Mouse (Mus musculus): Measurements from ENCODE around the gene Ifitm5.

Ifitm5 gene

GRCm38 (mm10) chr7:140953133-140953532 is 3.0 kb upstream of the Ifitm5 start:
- DNase-seq (ENCODE audit: low read depth, low spot score): no peak
- Histone ChIP-seq H3K27me3 (ENCODE audit: control insufficient read depth, insufficient read depth, low read length, poor library complexity, severe bottlenecking) (no peaks in the 10 kb centered on the region), H3K36me3 (ENCODE audit: control insufficient read depth, insufficient read depth, low read length, poor library complexity, severe bottlenecking) (no peaks in the 10 kb centered on the region; the same call in 1 of the 2 replicates)

DNA sequence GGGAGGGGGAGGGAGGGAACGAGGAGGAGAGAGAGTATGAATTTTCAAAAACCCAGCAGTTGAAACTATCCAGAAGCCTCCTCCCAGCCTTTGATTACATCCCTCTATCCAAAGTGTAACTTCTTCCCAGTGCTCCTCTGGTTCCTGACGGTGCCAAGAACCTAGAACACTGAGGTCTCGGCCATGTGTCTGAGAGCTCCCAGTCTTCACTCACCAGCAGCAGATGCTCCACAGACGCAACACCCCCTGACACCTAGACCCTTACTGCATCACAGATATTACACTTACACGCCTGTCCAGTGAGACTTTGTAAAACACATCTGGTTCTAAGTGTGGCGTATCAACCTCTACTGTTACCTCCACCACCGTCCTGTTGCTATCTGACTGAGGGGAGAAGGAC is 2.4 kb upstream of the Ifitm5 start:
- DNase-seq (ENCODE audit: low read depth, low spot score): no peak
- H3K36me3 ChIP-seq (ENCODE audit: control insufficient read depth, insufficient read depth, low read length, poor library complexity, severe bottlenecking): no peaks in the 10 kb centered on the region; the same call in 1 of the 2 replicates
- no peaks in the 10 kb centered on the region for H3K27me3 ChIP-seq (ENCODE audit: control insufficient read depth, insufficient read depth, low read length, poor library complexity, severe bottlenecking)

GRCm38 (mm10) chr7:140951765-140952164 is 1.7 kb upstream of the Ifitm5 start:
- no peaks in the 10 kb centered on the region; the same call in 1 of the 2 replicates for H3K36me3 ChIP-seq (ENCODE audit: control insufficient read depth, insufficient read depth, low read length, poor library complexity, severe bottlenecking)

DNA sequence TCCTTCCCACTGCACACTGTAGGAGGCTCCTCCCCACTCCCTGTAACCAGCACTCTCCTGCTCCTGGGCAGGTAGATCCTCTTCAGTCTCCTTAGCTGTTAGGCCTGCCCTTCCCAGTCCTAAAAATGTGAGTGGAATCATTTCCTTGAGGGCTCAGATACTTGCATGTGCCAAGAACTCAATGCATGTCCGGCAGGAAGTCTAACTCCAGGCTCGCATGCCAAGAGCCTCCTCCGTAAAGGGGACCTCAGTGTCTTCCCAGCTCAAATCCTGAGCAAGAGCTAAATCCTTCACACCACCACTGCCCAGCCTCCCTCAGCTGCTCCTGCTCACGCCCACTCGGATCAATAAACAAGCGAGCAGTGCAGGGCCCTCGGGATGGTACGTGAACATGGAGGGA is 960 bp upstream of the Ifitm5 start:
- Histone ChIP-seq H3K36me3 (ENCODE audit: control insufficient read depth, insufficient read depth, low read length, poor library complexity, severe bottlenecking) (no peaks in the 10 kb centered on the region; the same call in 1 of the 2 replicates), H3K27me3 (ENCODE audit: control insufficient read depth, insufficient read depth, low read length, poor library complexity, severe bottlenecking) (no peaks in the 10 kb centered on the region)
- no peak for DNase-seq (ENCODE audit: low read depth, low spot score)

More at GRCm38 (mm10) chr7:140951765-140952164, 1.7 kb upstream of the Ifitm5 start:
- no peak for DNase-seq (ENCODE audit: low read depth, low spot score)
- no peaks in the 10 kb centered on the region for H3K27me3 ChIP-seq (ENCODE audit: control insufficient read depth, insufficient read depth, low read length, poor library complexity, severe bottlenecking)

- Histone ChIP-seq H3K36me3 (ENCODE audit: control insufficient read depth, insufficient read depth, low read length, poor library complexity, severe bottlenecking) (no peaks in the 10 kb centered on the region; the same call in 1 of the 2 replicates), H3K27me3 (ENCODE audit: control insufficient read depth, insufficient read depth, low read length, poor library complexity, severe bottlenecking) (no peaks in the 10 kb centered on the region)
- DNase-seq (ENCODE audit: low read depth, low spot score): no peak
These were observed 836 bp downstream of the Ifitm5 start for GRCm38 (mm10) chr7:140949255-140949654.

DNA sequence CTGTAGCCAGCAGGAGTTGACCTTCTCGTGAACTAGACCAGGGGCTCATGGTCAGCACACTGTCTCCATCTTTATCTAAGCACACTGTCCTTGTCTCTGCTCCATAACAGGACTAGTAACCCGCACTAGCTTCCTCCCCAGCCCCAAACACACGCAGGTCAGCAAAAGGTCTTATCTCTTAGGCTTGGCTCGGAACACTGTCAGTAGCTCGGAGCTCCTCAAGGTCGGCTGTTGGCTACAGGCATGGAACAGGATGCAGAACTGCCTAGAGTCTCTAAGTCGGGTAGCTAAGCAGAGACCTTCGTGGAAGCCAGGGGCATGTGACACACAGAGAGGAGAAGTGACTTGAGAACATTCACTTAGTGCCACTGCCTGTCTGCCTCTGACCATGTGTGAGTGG is 1.9 kb downstream of the Ifitm5 start:
- Histone ChIP-seq H3K36me3 (ENCODE audit: control insufficient read depth, insufficient read depth, low read length, poor library complexity, severe bottlenecking) (no peaks in the 10 kb centered on the region; the same call in 1 of the 2 replicates), H3K27me3 (ENCODE audit: control insufficient read depth, insufficient read depth, low read length, poor library complexity, severe bottlenecking) (no peaks in the 10 kb centered on the region)
- DNase-seq (ENCODE audit: low read depth, low spot score): no peak

DNA sequence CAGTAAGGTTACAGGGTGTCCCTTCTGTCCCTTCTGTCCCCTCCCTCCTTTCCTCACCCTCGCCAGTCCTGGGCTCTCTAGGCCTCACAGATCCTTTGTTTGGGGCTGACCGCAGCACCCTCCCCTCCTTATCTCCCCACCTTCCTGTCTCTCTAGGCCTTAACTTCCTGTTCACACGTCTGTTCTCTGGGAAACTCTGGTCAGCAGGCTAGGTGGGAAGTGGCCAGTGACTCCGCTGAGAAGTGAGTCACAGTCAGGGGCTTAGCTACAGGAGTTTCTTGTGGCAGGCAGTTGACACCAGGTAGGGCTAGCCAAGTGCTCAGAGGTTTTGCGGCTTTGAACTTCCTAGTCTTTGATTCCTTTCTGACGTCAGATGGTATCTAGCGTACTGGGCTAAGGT is 3.1 kb downstream of the Ifitm5 start:
- no peaks in the 10 kb centered on the region for H3K27me3 ChIP-seq (ENCODE audit: control insufficient read depth, insufficient read depth, low read length, poor library complexity, severe bottlenecking)
- no peaks in the 10 kb centered on the region; the same call in 1 of the 2 replicates for H3K36me3 ChIP-seq (ENCODE audit: control insufficient read depth, insufficient read depth, low read length, poor library complexity, severe bottlenecking)
- peak; percentile 53 for DNase-seq (ENCODE audit: low read depth, low spot score)

DNA sequence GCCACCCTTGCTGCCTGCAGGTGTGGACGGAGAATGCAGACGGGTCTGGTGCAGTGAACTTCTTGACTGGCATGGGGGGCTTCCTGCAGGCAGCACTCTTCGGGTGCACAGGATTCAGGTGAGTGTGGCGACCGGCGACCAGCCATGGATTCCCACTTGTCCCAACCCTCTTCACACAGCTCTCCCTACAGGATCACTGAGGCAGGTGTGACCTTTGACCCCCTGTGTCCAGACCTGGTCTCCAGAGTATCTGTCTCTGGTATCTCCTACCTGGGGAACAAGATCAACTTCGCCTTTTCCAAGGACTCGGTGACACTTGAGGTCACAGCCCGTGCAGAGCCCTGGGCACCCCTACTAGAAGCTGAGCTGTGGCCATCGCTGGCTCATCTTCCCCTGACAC is 3.8 kb downstream of the Ifitm5 start:
- H3K36me3 ChIP-seq (ENCODE audit: control insufficient read depth, insufficient read depth, low read length, poor library complexity, severe bottlenecking): no peaks in the 10 kb centered on the region; the same call in 1 of the 2 replicates
- no peak for DNase-seq (ENCODE audit: low read depth, low spot score)
- no peaks in the 10 kb centered on the region for H3K27me3 ChIP-seq (ENCODE audit: control insufficient read depth, insufficient read depth, low read length, poor library complexity, severe bottlenecking)

GRCm38 (mm10) chr7:140945247-140945646 is 4.8 kb downstream of the Ifitm5 start:
- Histone ChIP-seq H3K36me3 (ENCODE audit: control insufficient read depth, insufficient read depth, low read length, poor library complexity, severe bottlenecking) (no peaks in the 10 kb centered on the region; the same call in 1 of the 2 replicates), H3K27me3 (ENCODE audit: control insufficient read depth, insufficient read depth, low read length, poor library complexity, severe bottlenecking) (no peaks in the 10 kb centered on the region)
- DNase-seq (ENCODE audit: low read depth, low spot score): no peak

GRCm38 (mm10) chr7:140944236-140944635 is 5.9 kb downstream of the Ifitm5 start:
- no peaks in the 10 kb centered on the region; the same call in 1 of the 2 replicates for H3K36me3 ChIP-seq (ENCODE audit: control insufficient read depth, insufficient read depth, low read length, poor library complexity, severe bottlenecking)
- no peaks in the 10 kb centered on the region for H3K27me3 ChIP-seq (ENCODE audit: control insufficient read depth, insufficient read depth, low read length, poor library complexity, severe bottlenecking)
- DNase-seq (ENCODE audit: low read depth, low spot score): no peak

DNA sequence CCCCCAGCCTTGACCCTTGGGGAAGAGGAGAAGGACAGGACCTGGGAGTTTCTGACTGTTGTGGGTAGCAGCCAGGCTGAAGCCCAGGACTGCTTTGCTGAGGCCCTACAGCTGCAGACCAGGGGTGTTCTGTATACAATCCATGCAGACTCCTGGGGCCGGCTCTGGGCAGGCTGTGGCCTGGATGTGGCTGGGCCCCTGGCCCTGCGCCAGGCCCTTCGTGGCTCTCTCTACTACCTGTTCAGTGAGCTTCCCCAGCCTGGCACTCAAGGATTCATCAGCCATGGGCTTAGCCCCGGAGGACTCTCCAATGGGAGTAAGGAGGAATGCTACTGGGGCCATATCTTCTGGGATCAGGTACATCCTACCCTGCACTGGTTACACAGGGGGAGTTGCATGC is 6.7 kb downstream of the Ifitm5 start:
- H3K36me3 ChIP-seq (ENCODE audit: control insufficient read depth, insufficient read depth, low read length, poor library complexity, severe bottlenecking): no peaks in the 10 kb centered on the region
- no peaks in the 10 kb centered on the region for H3K27me3 ChIP-seq (ENCODE audit: control insufficient read depth, insufficient read depth, low read length, poor library complexity, severe bottlenecking)
- no peak for DNase-seq (ENCODE audit: low read depth, low spot score)

DNA sequence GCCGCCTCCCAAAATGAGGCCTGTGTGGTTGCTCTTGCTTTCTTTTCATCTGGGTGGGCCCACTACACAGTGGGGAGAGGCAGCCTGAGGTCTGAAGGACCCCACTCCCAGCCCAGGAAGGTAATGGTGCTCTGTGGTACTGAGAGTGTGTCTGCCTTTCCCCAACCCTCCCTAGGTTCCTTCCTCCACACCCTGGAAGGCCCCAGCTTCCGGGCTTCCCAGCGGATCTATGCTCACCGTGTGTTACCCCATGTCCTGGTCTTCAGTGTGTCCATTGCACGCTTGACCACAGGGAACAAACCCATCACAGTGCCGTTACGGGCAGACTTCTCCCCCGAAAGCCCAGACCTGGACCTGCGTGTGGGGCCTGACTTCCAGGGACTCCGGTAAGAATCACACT is 7.3 kb downstream of the Ifitm5 start:
- DNase-seq (ENCODE audit: low read depth, low spot score): no peak
- no peaks in the 10 kb centered on the region for H3K36me3 ChIP-seq (ENCODE audit: control insufficient read depth, insufficient read depth, low read length, poor library complexity, severe bottlenecking)
- H3K27me3 ChIP-seq (ENCODE audit: control insufficient read depth, insufficient read depth, low read length, poor library complexity, severe bottlenecking): no peaks in the 10 kb centered on the region

GRCm38 (mm10) chr7:140942341-140942740 is 7.8 kb downstream of the Ifitm5 start:
- H3K36me3 ChIP-seq (ENCODE audit: control insufficient read depth, insufficient read depth, low read length, poor library complexity, severe bottlenecking): no peaks in the 10 kb centered on the region
- DNase-seq (ENCODE audit: low read depth, low spot score): no peak
- H3K27me3 ChIP-seq (ENCODE audit: control insufficient read depth, insufficient read depth, low read length, poor library complexity, severe bottlenecking): no peaks in the 10 kb centered on the region

DNA sequence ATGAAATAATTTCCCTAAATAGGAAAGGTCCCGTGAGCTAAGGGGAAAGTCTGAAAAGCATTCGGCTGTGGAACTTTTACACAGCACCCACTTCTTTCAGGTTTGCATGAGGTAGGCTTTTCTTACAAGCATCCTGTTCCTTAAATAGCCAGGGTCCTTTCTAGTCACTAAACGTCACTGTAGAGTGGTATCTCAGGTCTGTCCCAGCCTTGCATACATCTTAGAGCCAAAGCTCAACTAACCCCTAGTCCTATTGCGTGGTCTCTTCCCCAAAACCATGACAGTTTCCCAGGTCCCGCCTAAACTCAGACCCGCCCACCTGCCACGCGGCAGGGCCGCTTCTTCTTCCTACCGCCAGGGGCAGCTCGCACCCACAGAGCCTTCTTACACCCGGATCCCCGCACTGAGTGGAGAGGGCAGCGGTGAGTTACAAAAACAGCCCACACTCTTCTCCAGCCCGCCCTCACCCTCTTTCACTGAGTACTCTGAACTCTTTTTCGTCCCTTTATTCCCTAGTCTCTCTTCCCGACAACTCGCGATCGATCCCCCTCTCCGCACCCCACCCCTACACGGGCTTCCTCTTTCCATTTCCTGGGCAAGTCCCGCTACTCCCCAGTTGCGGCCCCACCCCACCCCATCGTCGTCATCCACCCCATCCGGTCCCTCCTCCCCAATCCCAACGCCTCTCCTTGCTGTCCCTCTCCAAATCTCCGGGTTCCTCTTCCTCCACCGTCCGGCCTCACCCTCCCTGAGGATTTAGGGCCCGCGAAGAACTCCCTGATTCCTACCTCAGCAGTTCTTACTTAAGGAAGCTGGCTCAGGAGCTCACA is 8.7 kb downstream of the Ifitm5 start, which contains the start of gene Pgghg:
TSS of gene Pgghg (plus strand) at position 170 of the 830 bp plus-strand sequence.
- H3K27me3 ChIP-seq (ENCODE audit: control insufficient read depth, insufficient read depth, low read length, poor library complexity, severe bottlenecking): no peaks in the 10 kb centered on the region
- peak; percentile 89 for DNase-seq (ENCODE audit: low read depth, low spot score)

DNA sequence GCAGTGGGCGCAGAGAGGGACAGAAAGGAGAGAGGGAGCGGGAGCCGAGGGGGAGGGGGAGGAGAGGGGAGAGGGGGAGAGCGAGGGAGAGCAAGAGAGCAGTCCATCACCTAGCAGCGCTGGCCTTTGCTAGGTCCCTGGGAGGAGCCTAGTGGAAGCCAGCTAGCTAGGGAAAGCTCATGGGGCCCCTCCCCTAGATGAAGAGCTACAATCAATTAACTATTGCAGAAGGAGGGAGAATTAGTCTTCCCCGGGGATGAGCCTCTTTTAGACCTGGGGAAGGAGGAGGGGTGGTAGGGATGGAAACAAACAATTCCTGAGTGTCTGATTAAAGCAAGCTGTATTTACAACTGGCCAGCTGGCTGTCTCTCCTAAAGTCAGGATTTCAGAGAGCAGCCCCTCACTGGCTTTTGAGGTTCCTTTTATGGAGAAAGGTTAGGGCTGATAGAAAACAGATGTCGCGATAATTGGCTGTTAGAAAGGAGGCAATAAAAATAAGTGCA is 10.4 kb downstream of the Ifitm5 start:
- H3K27me3 ChIP-seq (ENCODE audit: control insufficient read depth, insufficient read depth, low read length, poor library complexity, severe bottlenecking): no peaks in the 10 kb centered on the region
- no peak for DNase-seq (ENCODE audit: low read depth, low spot score)
- no peaks in the 10 kb centered on the region for H3K36me3 ChIP-seq (ENCODE audit: control insufficient read depth, insufficient read depth, low read length, poor library complexity, severe bottlenecking)

More for the DNA sequence above, 8.7 kb downstream of the Ifitm5 start, which contains the start of gene Pgghg:
- H3K36me3 ChIP-seq (ENCODE audit: control insufficient read depth, insufficient read depth, low read length, poor library complexity, severe bottlenecking): no peaks in the 10 kb centered on the region

All from splenic B cell, adult 2 months (primary cell).